Comparison of ENCODE assay signal across 11 mouse cellular contexts in genomic region chr14:61097974-61098625, GRCm38 (mm10). TPM values are rescaled to one million over a fixed set of nuclear protein-coding genes. Genes with fewer than 3 reads are reported as not detected.
DNase-seq lines count a peak whose midpoint lies in the region; ATAC-seq and TF ChIP-seq lines count a peak whose summit lies in the region.
"Had no signal": no experiment of that assay in that cellular context is flagged by ENCODE, and none has a peak within 500 bp of the region (broad histone marks: within the 10 kb centered on the region; RNA-seq: fewer than 3 reads in every experiment).

No protein-coding gene starts in this region.

- no peak overlapping the region for H3K27ac ChIP-seq in CH12.LX (ENCODE audit: insufficient read depth, low read depth)
- peak overlapping the region; percentile 64; the same call in 1 of the 2 replicates for H3K27ac ChIP-seq in heart, postnatal 0 days (ENCODE audit: low read depth)
- no peak overlapping the region for H3K27ac ChIP-seq in lung, embryonic 16.5 days (ENCODE audit: low read length)
- H3K27ac ChIP-seq: neural tube, embryonic 13.5 days had no signal

- TF ChIP-seq CTCF in CH12.LX (conservative IDR thresholded peaks at IDR 0.05 in 1 of 2, IDR thresholded peaks at IDR 0.05 in 1 of 2; ENCODE audit: low read depth in 2 of 2, low read length in 2 of 2): no peak
- no peak for TF ChIP-seq CTCF in heart, postnatal 0 days (IDR thresholded peaks at IDR 0.05; ENCODE audit: low read depth)

- H3K4me2 ChIP-seq in CH12.LX (ENCODE audit: insufficient read depth, low read depth, poor library complexity, severe bottlenecking): peak overlapping the region; percentile 58; the same call in 1 of the 2 replicates
- peak overlapping the region; percentile 7; the same call in 1 of the 2 replicates for H3K4me2 ChIP-seq in heart, postnatal 0 days (ENCODE audit: low read depth, low read length)
- no peak overlapping the region for H3K4me2 ChIP-seq in lung, embryonic 16.5 days (ENCODE audit: low read depth, low read length)
- H3K4me2 ChIP-seq: neural tube, embryonic 13.5 days had no signal

- H3K4me3 ChIP-seq in CH12.LX (replicated peaks in 1 of 3; ENCODE audit: low read depth in 2 of 3, low read length in 2 of 3, poor library complexity in 1 of 3): no peak overlapping the region
- no peak overlapping the region for H3K4me3 ChIP-seq in heart, postnatal 0 days (ENCODE audit: low read depth, low read length)
- no peak overlapping the region for H3K4me3 ChIP-seq in lung, embryonic 16.5 days (ENCODE audit: low read length)
- H3K4me3 ChIP-seq: neural tube, embryonic 13.5 days had no signal

- TF ChIP-seq POLR2A in CH12.LX (IDR thresholded peaks at IDR 0.05; ENCODE audit: low read depth, low read length): no peak

- no peaks in the 10 kb centered on the region for H3K36me3 ChIP-seq in CH12.LX (replicated peaks in 1 of 2; ENCODE audit: control insufficient read depth in 1 of 2, insufficient read depth in 1 of 2, low read length in 1 of 2)
- H3K36me3 ChIP-seq in heart, postnatal 0 days (replicated peaks; ENCODE audit: control insufficient read depth, insufficient read depth, low read length): no peaks in the 10 kb centered on the region
- H3K36me3 ChIP-seq in lung, embryonic 16.5 days (ENCODE audit: control insufficient read depth, insufficient read depth, low read length): no peaks in the 10 kb centered on the region
- H3K36me3 ChIP-seq: neural tube, embryonic 13.5 days had no signal

- H3K9me3 ChIP-seq in CH12.LX (replicated peaks; ENCODE audit: low read length): no peaks in the 10 kb centered on the region
- no peaks in the 10 kb centered on the region for H3K9me3 ChIP-seq in heart, postnatal 0 days (replicated peaks; ENCODE audit: control insufficient read depth, low read length)
- H3K9me3 ChIP-seq in lung, embryonic 16.5 days (ENCODE audit: control insufficient read depth, low read length): no peaks in the 10 kb centered on the region
- H3K9me3 ChIP-seq: neural tube, embryonic 13.5 days had no signal

- intact Hi-C loops in left cerebral cortex, postnatal 4 days (cut with DNase I): no loop called here

- dilution Hi-C loops in CH12.LX (cut with MboI; ENCODE audit: extremely low pct_ligation_motif_present, extremely low pct_unique_long_range_greater_than_20kb, low sequenced_read_pairs): no loop called here

- no peak for TF ChIP-seq RAD21 in CH12.LX (IDR thresholded peaks at IDR 0.05; ENCODE audit: low read depth, low read length)

- H3K9ac ChIP-seq in CH12.LX (ENCODE audit: insufficient read depth, low read depth): no peak overlapping the region
- H3K9ac ChIP-seq in heart, postnatal 0 days (replicated peaks; ENCODE audit: low read depth, low read length): no peak overlapping the region
- H3K9ac ChIP-seq in lung, embryonic 16.5 days (ENCODE audit: low read length): no peak overlapping the region
- H3K9ac ChIP-seq: neural tube, embryonic 13.5 days had no signal

- WGBS in heart, postnatal 0 days: 31% methylated on average over 12 of the region's 12 CpGs
- 52% methylated on average over 12 of the region's 12 CpGs for WGBS in lung, embryonic 16.5 days

- H3K27me3 ChIP-seq in CH12.LX (replicated peaks): no peaks in the 10 kb centered on the region
- H3K27me3 ChIP-seq in heart, postnatal 0 days (ENCODE audit: control insufficient read depth, insufficient read depth, low read length): no peaks in the 10 kb centered on the region
- H3K27me3 ChIP-seq in lung, embryonic 16.5 days (ENCODE audit: control insufficient read depth, insufficient read depth, low read depth, low read length): no peaks in the 10 kb centered on the region
- H3K27me3 ChIP-seq: neural tube, embryonic 13.5 days had no signal

- H3K4me1 ChIP-seq in CH12.LX (ENCODE audit: control insufficient read depth in 1 of 2, insufficient read depth in 2 of 2): peaks cover 7% of the 10 kb centered on the region in 2 experiments; a peak in 3 of 4 replicates
- H3K4me1 ChIP-seq in heart, postnatal 0 days (ENCODE audit: control insufficient read depth, insufficient read depth): peaks cover 10% of the 10 kb centered on the region
- 0 out of 2 replicates have a peak, but pooled peaks cover 2% of the 10 kb centered on the region for H3K4me1 ChIP-seq in lung, embryonic 16.5 days (replicated peaks; ENCODE audit: control insufficient read depth, insufficient read depth, low read length)
- H3K4me1 ChIP-seq: neural tube, embryonic 13.5 days had no signal

- TF ChIP-seq EP300 in CH12.LX (IDR thresholded peaks at IDR 0.05; ENCODE audit: low read length): no peak
- no peak for TF ChIP-seq EP300 in heart, postnatal 0 days (IDR thresholded peaks at IDR 0.05; ENCODE audit: low read depth)

- in situ Hi-C loops in CH12.LX (cut with MboI; ENCODE audit: low pct_ligation_motif_present, low pct_unique_long_range_greater_than_20kb, low sequenced_read_pairs): loop anchor here (25.0 kb wide), 1 partner anchor 561 kb away; no protein-coding TSS in a partner anchor

- no peaks in the 10 kb centered on the region for H3K79me2 ChIP-seq in CH12.LX (replicated peaks; ENCODE audit: control insufficient read depth, extremely low read depth, insufficient read depth, poor library complexity, severe bottlenecking)

- peak; percentile 83 for ATAC-seq in heart, postnatal 0 days (ENCODE audit: insufficient read depth, low read depth)
- peak; percentile 43 for ATAC-seq in lung, embryonic 16.5 days (ENCODE audit: low read depth)

- peak; percentile 24 for DNase-seq in adrenal gland, postnatal 10 days
- no peak for DNase-seq in adrenal gland, postnatal 25 days
- DNase-seq in CH12.LX (ENCODE audit: extremely low read depth): no peak
- peak; percentile 84 for DNase-seq in heart, postnatal 0 days (ENCODE audit: low spot score)
- no peak for DNase-seq in Muller cell, postnatal 12 days (ENCODE audit: inconsistent ontology term)
- no peak for DNase-seq in ovary, adult 18-20 months (ENCODE audit: low spot score)
- DNase-seq in left cerebral cortex, postnatal 4 days: no peak
- DNase-seq: kidney, postnatal 4 days had no signal

TF ChIP-seq in CH12.LX, 34 proteins besides CTCF, POLR2A, EP300 and RAD21:
- TF ChIP-seq ZKSCAN1 (IDR thresholded peaks at IDR 0.05; ENCODE audit: borderline replicate concordance, low read depth, low read length) (no peak), RCOR1 (conservative IDR thresholded peaks at IDR 0.05; ENCODE audit: low read depth, low read length) (no peak)

RNA-seq across cellular contexts. Expression of gene Sacs, which starts 40.2 kb away (rescaled TPM):
- 10 to 100 TPM in 1 of 2 experiments, 1 to 10 TPM in 1; 8.6 to 15.4 TPM for total RNA-seq in adrenal gland, postnatal 10 days (2021)
- 10.3 and 11.1 TPM in 2 replicates for total RNA-seq in adrenal gland, postnatal 25 days (2021)
- total RNA-seq in CH12.LX (2012; rRNA removed): 5.3 and 6.6 TPM in 2 replicates
- 6.6 and 7.0 TPM in 2 replicates for total RNA-seq in CH12.LX (2014; rRNA removed)
- polyA plus RNA-seq in CH12.LX (2012; ENCODE audit: insufficient read length, low read depth): 6.1 and 6.7 TPM in 2 replicates
- total RNA-seq in heart, postnatal 0 days (2014; rRNA removed; ENCODE audit: low replicate concordance): 27.1 and 29.5 TPM in 2 replicates
- polyA plus RNA-seq in heart, postnatal 0 days (2015; fragmentation: Nextera tagmentation; extraction: Ambion mirVana): 2.4 and 2.8 TPM in 2 replicates
- 1.8 TPM in 2 replicates for polyA plus RNA-seq in lung, embryonic 16.5 days (2015; fragmentation: Nextera tagmentation; extraction: Ambion mirVana)
- total RNA-seq in left cerebral cortex, postnatal 4 days (2021): 10 to 100 TPM; 55.1 to 58.8 TPM

RNA-seq across cellular contexts. Expression of gene Tnfrsf19, which starts 51.8 kb away (rescaled TPM):
- total RNA-seq in adrenal gland, postnatal 10 days (2021): 10 to 100 TPM; 26.5 to 28.8 TPM
- total RNA-seq in adrenal gland, postnatal 25 days (2021): 50.5 and 71.7 TPM in 2 replicates
- total RNA-seq in CH12.LX (2012; rRNA removed) (1.8 and 4.4 TPM in 2 replicates), CH12.LX (2014; rRNA removed) (5.5 and 6.5 TPM in 2 replicates)
- 4.6 and 5.1 TPM in 2 replicates for polyA plus RNA-seq in CH12.LX (2012; ENCODE audit: insufficient read length, low read depth)
- 6.4 and 23.0 TPM in 2 replicates for total RNA-seq in heart, postnatal 0 days (2014; rRNA removed; ENCODE audit: low replicate concordance)
- 7.0 and 8.7 TPM in 2 replicates for polyA plus RNA-seq in heart, postnatal 0 days (2015; fragmentation: Nextera tagmentation; extraction: Ambion mirVana)
- polyA plus RNA-seq in lung, embryonic 16.5 days (2015; fragmentation: Nextera tagmentation; extraction: Ambion mirVana): 78.2 and 85.0 TPM in 2 replicates
- total RNA-seq in left cerebral cortex, postnatal 4 days (2021): 10 to 100 TPM; 76.9 to 81.3 TPM
- total RNA-seq: common myeloid progenitor, adult 5-6 weeks had no signal

Comparison
In these comparisons a context has a peak if more than half of its experiments do, and no peak if none do; other contexts are left out.
1. DNase-seq: peak in adrenal gland, postnatal 10 days (single experiment) and heart, postnatal 0 days (single experiment); none in adrenal gland, postnatal 25 days (single experiment), CH12.LX (single experiment), Muller cell, postnatal 12 days (single experiment), ovary, adult 18-20 months (single experiment) and left cerebral cortex, postnatal 4 days (single experiment).